Mouse (Mus musculus): ENCODE measurements around the gene Slc39a7.
"Not testable (repeated sequence)": the region's sequence is repeated elsewhere in the genome, so short reads cannot be mapped to it uniquely, and the experiment has no call there.

The Slc39a7 gene

DNA sequence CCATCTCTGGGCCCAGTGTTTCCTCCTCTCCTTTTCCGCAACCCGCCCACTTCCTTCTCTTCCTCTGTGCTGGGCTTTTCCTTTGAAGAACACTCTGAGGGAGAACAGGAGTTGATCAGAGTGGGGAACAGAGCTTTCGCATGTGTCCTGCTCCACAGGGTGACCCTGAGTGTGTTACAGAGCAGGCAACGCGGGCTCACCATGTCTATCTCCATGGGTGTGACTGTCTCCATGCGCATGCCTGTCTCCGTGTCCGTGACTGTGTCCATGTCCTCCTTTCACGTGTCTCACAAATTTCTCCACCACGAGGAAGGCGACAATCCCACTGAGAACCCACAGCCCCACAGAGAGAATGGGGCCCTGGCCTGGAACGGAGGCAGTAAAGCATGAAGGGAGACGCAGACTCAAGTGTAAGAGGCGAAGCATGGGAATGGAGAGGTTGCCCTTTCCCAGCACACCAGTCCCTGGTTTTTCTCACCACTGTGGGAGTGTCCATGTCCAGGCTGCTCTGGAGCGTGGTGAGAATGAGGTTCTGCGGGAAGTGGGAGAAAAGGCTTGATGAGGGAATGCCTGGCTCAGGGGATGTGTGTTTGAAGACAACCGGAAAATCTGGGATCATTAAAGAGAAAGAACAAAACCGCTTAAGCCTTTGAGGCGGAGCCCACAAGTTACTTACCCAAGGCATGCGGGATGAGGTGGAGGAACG, 1.4 kb downstream of the Slc39a7 start:
- DNase-seq (ENCODE audit: low spot score) = no peak

DNA sequence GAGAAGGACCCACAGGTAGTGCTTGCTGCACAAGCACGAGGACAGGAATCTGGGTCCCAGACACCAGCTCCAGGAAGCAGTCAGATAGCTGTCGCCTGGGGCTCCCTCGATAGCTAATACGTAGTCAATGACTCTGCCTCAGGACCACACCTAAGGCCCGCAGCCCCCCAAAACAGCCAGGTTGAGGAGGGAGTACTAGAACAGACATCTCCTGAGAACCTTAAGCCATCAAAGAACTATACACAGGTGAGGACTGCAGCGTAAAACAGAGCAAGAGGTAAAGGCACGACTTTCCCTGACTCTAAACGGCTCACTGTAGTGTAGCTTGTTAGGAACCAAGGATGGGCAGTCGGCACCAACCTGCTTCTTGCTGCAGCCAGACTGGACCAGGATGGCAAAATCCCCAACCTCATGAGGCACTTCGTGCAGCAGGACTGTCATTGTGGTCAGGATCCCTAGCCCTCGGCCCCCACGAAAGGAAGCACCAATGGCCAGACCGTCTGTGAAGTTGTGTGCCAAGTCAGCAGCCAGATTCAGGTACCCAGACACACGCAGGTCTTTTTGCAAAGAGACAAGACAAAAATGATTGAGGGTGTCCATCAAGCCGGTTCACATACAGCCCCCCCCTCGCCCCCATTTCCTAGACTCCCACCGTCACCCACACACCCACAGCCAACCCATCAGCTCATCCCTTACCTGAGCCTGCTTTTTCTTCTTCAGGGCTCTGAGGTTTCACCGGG, 2.2 kb downstream of the Slc39a7 start:
- DNase-seq (ENCODE audit: low spot score) = peak; percentile 2

DNA sequence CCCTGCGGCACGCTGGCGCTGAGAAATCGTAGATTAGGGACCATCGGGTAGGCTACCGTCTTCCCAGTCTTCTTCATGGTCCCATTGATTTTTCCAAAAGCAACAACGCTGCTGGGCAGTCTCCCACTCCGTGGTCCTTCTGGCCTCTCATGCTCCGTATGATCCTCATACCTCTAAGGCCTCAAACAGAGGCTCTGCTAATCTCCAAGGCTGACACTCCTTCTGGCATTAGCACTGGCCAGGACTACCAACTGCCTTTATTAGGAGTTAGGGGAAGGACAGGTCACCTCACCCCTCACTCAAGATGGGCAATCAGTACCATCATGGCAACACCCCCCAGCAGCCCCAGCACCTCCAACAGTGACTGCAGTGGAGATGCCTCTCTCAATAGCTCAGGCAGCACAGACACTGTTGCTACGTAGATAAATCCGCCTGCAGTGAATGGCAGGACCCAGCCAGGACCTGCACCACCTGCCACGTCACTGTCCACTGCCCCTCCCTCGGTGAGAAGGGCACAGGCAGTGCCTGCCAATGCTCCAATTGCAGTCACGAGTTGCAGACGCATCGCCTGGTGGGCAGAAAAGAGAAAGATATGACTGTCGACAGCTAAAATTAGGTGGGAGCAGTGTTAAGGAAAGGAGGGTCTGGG, 2.9 kb downstream of the Slc39a7 start:
- DNase-seq (ENCODE audit: low spot score) = no peak

DNA sequence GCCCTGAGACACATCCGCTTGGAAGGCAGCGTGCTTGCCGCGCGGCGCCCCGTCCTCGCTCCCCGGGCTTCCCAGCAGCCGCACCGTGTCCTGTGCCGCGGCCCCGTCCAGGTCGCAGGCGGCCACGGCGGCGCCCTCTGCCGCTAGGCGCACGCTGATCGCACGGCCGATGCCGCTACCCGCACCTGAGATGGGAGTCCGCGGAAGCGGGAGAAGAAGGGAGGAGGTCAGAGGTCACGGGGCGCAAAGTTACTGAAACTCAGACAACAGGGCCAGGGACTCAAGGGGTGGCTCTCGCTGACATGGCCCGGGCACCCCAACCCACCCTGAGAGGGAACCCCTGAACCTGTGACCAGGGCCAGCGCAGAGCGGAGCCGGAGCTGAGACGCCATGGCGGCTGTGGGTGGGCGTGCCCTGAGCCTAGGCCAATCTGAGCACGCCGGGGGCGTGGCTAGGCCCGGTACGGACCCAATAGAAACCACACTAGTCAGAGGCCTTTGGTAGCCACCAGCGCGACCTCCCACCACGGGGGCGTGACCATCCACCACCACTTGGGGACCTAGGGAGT, 3.7 kb downstream of the Slc39a7 start, which contains the start of gene H2-Ke6:
TSS of gene H2-Ke6 (minus strand) at position 405 of the 568 bp plus-strand sequence.
- DNase-seq (ENCODE audit: low spot score) = peak; percentile 92

GRCm38 (mm10) chr17:34026917-34027655, 4.4 kb downstream of the Slc39a7 start:
- DNase-seq (ENCODE audit: low spot score) = no peak

DNA sequence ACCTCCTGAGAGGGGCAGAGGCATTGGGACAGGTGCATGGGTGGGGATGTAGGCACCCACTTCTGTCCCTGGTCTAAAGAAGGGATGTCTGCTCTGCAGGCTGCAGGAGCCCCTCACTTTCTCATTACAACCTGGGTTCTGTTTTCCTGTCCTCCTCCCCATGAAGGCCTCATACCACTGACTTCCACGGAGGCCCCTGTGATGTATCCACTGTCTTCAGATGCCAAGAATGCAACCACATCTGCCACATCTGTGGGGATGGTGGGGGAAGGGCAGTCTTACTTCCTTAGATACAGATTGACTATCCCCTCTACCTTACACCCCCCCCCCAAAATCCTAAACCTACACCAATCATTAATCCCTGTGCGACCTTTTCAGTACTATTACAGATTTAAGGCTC, 5.3 kb downstream of the Slc39a7 start:
- no peak for DNase-seq (ENCODE audit: low spot score)

DNA sequence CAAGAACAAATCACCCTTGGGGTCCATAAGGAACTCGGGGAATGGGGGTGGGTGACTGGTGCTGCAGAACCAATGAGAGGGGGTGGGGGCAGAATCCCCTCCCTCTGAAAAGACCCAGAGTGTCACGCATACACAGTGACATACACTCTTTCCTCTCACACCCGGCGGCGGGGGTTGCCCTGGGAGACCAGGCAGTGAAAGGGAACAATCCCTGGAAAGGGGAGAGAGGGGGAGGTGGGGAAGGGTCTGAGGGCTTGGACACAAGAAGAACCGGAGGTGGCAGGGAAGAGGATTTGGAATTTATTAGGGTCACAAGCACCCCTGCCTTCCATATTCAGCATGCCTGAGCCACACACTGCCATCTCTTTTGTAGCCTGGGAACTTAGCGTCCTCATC, 5.7 kb downstream of the Slc39a7 start:
- DNase-seq (ENCODE audit: low spot score) = no peak

- no peak for DNase-seq (ENCODE audit: low spot score)
Observed at GRCm38 (mm10) chr17:34024861-34025755, 6.4 kb downstream of the Slc39a7 start.

- peak; percentile 86 for DNase-seq (ENCODE audit: low spot score)
Observed at GRCm38 (mm10) chr17:34024317-34024821, 7.1 kb downstream of the Slc39a7 start, which contains the start of gene Ring1. TSS of gene Ring1 (minus strand) at chr17:34024680.

DNA sequence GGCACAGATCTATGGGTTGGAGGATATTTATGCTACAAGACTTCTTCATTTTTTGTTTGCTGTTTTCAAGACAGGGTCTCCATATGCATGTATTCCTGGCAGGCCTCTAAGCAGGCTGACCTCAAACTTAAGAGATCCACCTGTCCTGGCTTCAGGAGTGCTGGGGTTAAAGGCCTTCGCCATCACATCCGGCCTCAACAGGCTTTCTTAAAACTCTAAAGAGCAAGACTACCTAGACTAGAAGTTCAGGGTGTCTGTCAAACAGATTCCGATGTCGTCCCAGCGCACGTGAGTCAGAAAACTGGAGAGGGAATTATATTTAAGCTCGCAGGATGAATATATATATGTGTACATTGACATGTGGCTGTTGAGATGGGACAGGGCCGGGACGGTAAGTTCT, 7.8 kb downstream of the Slc39a7 start:
- DNase-seq (ENCODE audit: low spot score) = no peak

DNA sequence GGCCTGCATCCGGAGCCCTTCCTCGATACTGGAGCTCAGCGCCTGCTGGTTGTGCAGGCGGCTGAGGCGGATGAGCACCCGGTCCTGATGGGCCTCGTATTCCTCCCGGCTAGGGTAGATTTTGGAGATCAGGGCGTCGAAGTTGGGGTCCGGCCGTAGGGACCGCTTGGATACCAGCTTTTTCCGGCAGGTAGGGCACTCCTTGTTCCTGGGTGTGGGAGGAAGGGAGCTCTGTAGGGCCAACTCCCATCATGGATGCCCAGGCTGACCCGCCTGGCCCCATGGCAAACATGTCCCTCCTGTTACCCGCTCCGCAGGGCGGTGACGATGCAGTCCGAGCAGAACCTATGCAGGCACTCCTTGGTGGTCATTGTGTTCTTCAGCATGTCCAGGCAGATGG, 8.5 kb downstream of the Slc39a7 start:
- DNase-seq (ENCODE audit: low spot score) = no peak

DNA sequence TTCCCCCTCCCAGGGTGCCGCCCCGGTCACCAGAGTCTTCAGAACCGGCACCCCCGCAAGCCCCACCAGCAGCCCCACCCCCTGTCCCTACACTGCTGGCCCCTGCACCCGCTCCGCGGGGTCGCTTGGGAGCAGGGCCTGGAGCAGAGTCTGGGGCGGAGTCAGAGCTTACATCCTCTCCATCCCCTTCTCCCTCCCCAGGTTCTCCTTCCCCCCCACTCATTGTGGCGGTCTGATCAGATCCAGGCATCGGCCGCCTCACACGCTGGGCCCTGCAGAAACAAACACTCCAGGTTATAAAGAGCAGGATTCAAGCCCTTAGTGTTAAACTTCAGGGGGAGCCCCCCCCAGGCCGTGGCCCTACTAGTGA, 9.1 kb downstream of the Slc39a7 start:
- DNase-seq (ENCODE audit: low spot score) = no peak

DNA sequence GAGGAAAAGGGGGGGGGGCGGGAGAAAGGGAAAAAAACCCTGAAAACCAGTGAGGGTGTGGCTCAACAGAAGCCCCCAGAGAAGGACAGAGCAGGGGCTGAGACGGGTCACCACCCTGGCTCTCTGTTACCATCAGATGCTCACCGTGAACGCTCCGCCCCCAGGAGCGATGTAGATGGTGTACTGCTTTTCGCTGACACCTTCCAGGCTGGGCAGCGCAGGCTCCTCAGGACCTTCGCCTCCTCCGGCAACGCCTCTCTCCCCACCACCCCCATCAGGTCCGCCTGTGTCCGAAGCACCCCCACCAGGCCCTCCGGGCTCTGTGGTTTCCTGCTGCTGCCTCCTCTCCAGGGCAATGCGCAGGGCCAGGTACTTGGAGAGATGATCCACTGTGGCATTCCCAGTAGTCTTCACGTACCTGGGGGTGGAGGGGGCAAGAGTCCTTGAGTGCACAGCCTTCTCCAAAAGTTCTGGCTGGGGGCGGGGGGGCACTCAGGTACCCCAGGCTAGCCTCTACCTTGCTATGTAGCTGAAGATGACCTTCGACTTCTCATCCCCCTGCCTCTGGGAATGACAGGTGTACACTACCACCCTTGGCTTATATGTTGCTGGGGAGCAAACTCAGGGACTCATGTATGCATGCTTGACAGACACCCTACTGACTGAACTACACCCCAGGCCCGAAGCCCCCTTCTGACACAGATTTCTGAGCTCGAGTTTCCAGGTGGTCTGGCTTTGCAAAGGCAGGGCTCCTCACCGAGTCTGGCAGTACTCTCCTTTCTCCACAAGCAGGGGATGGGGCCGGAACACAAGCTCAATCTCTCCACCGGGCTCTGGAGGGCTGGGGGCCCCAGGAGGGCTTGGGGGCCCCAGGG, 9.7 kb downstream of the Slc39a7 start:
- DNase-seq (ENCODE audit: low spot score) = no peak

DNA sequence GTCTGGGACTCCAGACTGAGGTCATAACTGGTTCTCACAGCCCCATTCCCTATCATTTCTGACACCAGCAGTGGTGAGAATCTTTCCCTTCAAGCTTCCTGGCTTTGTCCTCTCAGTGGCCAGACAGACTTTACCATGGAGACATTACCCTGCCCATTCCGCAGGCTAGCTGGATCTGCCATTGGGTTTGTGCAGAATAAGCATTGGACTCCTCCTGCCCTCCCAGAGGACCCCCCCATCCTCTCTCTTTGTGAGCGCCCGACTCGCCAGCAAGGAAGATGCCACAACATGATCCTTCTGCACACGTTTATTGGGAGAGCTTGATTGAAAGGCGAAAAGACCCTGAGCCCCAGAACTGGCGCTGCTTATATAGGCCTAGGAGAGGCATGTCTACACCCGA, 18.0 kb downstream of the Slc39a7 start:
- DNase-seq (ENCODE audit: low spot score) = no peak

DNA sequence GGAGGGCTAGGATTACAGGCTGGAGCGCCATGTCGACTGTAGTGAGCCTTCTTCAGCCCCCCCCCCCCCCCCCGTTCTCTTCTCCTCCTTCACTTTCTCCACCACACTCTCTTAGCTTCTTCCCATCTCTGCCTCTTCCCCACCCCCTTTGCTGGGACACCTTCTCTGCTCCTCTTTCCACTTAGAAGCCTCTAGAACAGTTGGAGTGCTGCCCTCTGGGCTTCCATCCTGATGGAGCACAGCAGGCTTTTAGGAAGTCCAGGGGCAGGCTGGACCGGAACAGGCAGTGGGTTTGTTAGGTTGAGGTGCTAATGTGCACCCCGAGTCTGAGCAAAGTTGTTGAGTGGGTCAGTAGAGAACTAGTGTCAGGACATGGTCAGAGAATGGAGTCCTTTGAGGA, 21.3 kb downstream of the Slc39a7 start:
- no peak for DNase-seq (ENCODE audit: low spot score)

DNA sequence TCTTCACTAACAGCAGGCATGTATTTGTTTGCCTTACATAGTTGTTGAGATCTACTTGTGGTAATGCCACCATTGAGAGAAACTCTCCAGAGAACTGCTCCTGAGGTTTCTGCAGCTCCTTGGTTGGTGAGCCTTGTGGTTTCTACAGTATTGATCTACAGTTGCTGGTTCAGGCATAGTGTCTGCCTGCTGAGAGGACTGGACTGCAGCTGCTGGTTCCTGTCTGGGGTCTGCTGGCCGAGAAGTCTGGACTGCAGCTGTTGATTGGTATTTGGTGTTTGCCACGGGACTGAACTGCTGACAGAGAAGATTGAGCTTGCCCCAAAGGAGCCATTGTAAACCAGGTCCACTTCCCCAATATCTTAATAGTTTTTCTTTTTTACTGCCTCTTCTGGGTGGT, 24.9 kb downstream of the Slc39a7 start:
- DNase-seq (ENCODE audit: low spot score) = no peak

DNA sequence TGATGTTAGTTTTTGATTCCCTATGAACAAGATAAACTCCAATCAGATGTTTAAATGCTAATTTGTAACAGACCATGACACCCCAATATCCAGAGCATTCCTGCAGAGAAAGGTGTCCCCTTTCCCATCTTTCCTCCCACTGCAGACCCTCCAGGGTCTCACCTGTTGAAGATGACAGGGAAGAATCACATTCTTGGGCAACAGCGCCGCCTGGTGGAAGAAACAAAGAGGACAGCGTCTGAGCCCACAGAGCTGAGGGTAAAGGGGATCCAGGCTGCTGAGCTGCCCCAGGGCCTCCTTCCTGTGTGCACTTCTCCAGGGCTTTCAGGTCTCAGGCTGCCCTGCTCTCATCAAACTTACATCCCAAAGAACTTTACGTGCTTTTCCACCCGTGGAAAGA, 28.1 kb downstream of the Slc39a7 start:
- peak; percentile 41 for DNase-seq (ENCODE audit: low spot score)

- not testable (repeated sequence) for DNase-seq (ENCODE audit: low spot score)
Observed at GRCm38 (mm10) chr17:34000796-34001195, 30.7 kb downstream of the Slc39a7 start.

DNA sequence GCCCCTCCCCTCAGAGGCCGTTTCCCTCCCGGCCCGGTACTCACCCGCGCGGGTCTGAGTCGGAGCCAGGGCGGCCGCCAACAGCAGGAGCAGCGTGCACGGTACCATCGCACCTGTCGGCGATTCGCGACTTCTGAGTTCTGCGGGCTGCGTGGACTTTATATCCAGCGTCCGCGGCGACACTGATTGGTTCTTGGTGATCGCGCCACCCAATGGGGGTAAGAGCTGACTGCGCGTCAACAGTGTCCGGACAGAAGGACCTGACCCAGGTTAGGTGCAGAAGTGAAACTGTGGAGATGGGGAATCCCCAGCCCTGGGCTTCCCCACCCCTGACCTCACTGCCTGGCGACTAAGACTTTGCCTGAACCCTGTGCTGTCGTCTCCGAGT, 31.3 kb downstream of the Slc39a7 start, which contains the start of gene H2-K1:
TSS of gene H2-K1 (minus strand) at position 198 of the 388 bp plus-strand sequence.
- DNase-seq (ENCODE audit: low spot score) = peak; percentile 92

All from urinary bladder, postnatal 14 days (tissue).